Mouse (Mus musculus) induced T-regulatory cell, adult 2 months (primary cell): ENCODE data around the gene Ceacam11.
"Not testable (repeated sequence)": the region's sequence is repeated elsewhere in the genome, so short reads cannot be mapped to it uniquely, and the experiment has no call there.

Experiments used
- DNase-seq: peaks from one replicate; pipeline ENCODE4 v3.0.0-alpha.2; 2012; ENCODE audit warnings: low read depth

Gene Ceacam11

GRCm38 (mm10) chr7:17971824-17972223 is at the start of gene Ceacam11:
Gene Ceacam11, plus strand, starts transcription at chr7:17972124.
- no peak for DNase-seq

DNA sequence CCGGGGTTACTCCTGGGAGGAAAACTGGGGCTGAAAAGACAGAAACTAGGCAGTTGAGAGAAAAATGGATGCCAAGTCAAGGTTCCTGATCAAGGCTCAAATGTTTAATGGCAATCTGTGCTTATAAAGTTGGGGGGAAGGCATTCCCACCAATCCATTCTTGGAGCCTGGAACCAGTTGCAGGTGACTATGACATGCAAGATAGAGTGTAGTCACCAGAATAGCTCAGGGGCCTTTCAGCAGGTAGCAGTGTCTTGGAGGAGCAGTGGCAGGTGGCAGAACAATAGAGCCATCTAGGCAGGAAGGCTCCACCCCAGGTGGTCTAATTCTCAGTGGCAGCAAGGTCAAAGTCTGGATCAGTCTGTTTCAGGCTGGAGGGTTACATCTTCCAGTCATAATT is 29.2 kb downstream of the Ceacam11 start:
- not testable (repeated sequence) for DNase-seq

DNA sequence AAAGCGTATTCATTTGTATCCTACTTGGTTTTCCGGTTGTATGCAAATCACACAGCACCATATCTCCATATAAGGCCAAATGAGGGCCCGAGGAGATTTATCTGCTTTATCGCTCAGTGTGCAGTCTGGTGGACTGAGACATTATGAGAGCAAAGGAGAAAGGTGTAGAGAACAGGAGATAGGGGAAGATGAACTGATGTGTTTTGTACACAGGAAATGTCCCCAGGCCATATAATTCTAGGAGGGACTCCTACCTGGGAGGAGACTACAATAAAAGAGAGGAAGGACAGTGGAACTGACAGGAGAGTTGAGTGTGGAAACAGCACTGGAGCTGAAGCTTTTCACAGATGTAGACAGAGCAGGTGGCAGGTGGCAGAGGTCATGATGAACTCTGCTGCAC is 37.7 kb downstream of the Ceacam11 start, which contains the start of gene Ceacam13:
TSS of gene Ceacam13 (plus strand) at position 301 of the 400 bp plus-strand sequence.
- no peak for DNase-seq
